Mouse (Mus musculus): ENCODE measurements around the gene Mul1.
A peak's percentile ranks its signal among the peaks of the same experiment; 100 is the strongest.

Mul1 gene

GRCm38 (mm10) chr4:138444941-138445340 is 10.5 kb downstream of the Mul1 start:
- DNase-seq = no peak

GRCm38 (mm10) chr4:138446981-138447380 is 12.5 kb downstream of the Mul1 start:
- no peak for DNase-seq

- peak; percentile 96 for DNase-seq
Measured at GRCm38 (mm10) chr4:138447387-138447786, 12.9 kb downstream of the Mul1 start.

- DNase-seq = no peak
Measured at GRCm38 (mm10) chr4:138447827-138448602, 13.5 kb downstream of the Mul1 start.

- DNase-seq = no peak
Measured at GRCm38 (mm10) chr4:138448872-138449615, 14.6 kb downstream of the Mul1 start.

- no peak for DNase-seq
Measured at GRCm38 (mm10) chr4:138449636-138450314, 15.3 kb downstream of the Mul1 start.

- peak; percentile 34 for DNase-seq
Measured at GRCm38 (mm10) chr4:138452306-138453096, 18.0 kb downstream of the Mul1 start.

- peak; percentile 72 for DNase-seq
Measured at GRCm38 (mm10) chr4:138453097-138453752, 18.8 kb downstream of the Mul1 start.

GRCm38 (mm10) chr4:138453753-138454570 is 19.5 kb downstream of the Mul1 start, which contains the start of gene Camk2n1:
Gene Camk2n1 (plus strand): TSS chr4:138454314.
- peak; percentile 82 for DNase-seq

GRCm38 (mm10) chr4:138454571-138455140 is 20.2 kb downstream of the Mul1 start:
- DNase-seq = peak; percentile 73

- DNase-seq = peak; percentile 67
Measured at GRCm38 (mm10) chr4:138455141-138455955, 20.9 kb downstream of the Mul1 start.

- peak; percentile 41 for DNase-seq
Measured at GRCm38 (mm10) chr4:138455956-138456341, 21.5 kb downstream of the Mul1 start.

GRCm38 (mm10) chr4:138456536-138456935 is 22.1 kb downstream of the Mul1 start:
- DNase-seq = no peak

GRCm38 (mm10) chr4:138457091-138457490 is 22.6 kb downstream of the Mul1 start:
- no peak for DNase-seq

- DNase-seq = no peak
Measured at GRCm38 (mm10) chr4:138458171-138458570, 23.7 kb downstream of the Mul1 start.

GRCm38 (mm10) chr4:138458735-138459440 is 24.4 kb downstream of the Mul1 start:
- DNase-seq = no peak

GRCm38 (mm10) chr4:138459775-138460174 is 25.3 kb downstream of the Mul1 start:
- DNase-seq = no peak

GRCm38 (mm10) chr4:138460910-138461309 is 26.4 kb downstream of the Mul1 start:
- DNase-seq = no peak

GRCm38 (mm10) chr4:138461471-138461870 is 27.0 kb downstream of the Mul1 start:
- no peak for DNase-seq
